Mouse (Mus musculus) stomach, postnatal 0 days (tissue): Measurements from ENCODE around the gene Skap1.

ENCODE experiments used
- CTCF ChIP-seq: IDR thresholded peaks from 2 replicates; pipeline ENCODE4 v1.5.1; 2016; ENCODE audit warnings: antibody characterized with exemption, low read depth, mild to moderate bottlenecking, moderate library complexity
- EP300 ChIP-seq: optimal IDR thresholded peaks from 2 replicates; pipeline ENCODE3; 2016; ENCODE audit warnings: antibody characterized with exemption

GRCm38 (mm10) chr11:96714011-96714410 lies 249.6 kb downstream of the Skap1 start:
- no peak for TF ChIP-seq CTCF
- TF ChIP-seq EP300 = no peak
